Comparison of ENCODE assay signal across 11 mouse cellular contexts in the genomic region with DNA sequence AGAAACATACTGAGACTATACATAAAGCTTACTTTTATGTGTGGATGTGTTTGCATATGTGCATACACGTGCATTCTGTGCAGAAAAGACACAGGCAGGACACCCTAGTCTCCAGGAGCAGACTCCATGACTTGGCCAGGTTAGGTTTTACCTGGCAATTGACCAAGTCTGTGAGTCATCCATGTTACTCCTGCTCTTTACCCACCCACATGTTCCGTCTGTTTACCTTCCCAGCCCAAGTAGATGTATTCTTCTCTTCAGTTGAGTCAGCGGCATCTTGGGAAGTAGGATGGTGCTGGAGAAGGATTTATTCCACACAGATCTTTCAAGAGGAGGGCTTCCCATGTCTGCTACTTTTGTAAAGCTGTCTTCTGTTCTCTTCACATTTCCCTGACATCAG. TPM values are rescaled to one million over a fixed set of nuclear protein-coding genes. Genes with fewer than 3 reads are reported as not detected.
DNase-seq lines count a peak whose midpoint lies in the region; ATAC-seq and TF ChIP-seq lines count a peak whose summit lies in the region.
"Had no signal": no experiment of that assay in that cellular context is flagged by ENCODE, and none has a peak within 500 bp of the region (broad histone marks: within the 10 kb centered on the region; RNA-seq: fewer than 3 reads in every experiment).

No protein-coding gene starts in this region.

- H3K4me2 ChIP-seq in liver, postnatal 0 days (ENCODE audit: low read depth, low read length): no peak overlapping the region
- no peak overlapping the region for H3K4me2 ChIP-seq in forebrain, embryonic 14.5 days (ENCODE audit: low read length)
- H3K4me2 ChIP-seq: liver, embryonic 15.5 days had no signal

- no peak overlapping the region for H3K4me3 ChIP-seq in liver, postnatal 0 days (ENCODE audit: low read depth, low read length)
- no peak overlapping the region for H3K4me3 ChIP-seq in forebrain, embryonic 14.5 days (ENCODE audit: low read depth, low read length)
- H3K4me3 ChIP-seq: gastrocnemius, adult 2 months; liver, embryonic 15.5 days had no signal

- WGBS in liver, postnatal 0 days (ENCODE audit: insufficient replicate concordance): 62% methylated on average over 3 of the region's 3 CpGs
- 83% methylated on average over 3 of the region's 3 CpGs for WGBS in forebrain, embryonic 14.5 days

- DNase-seq in frontal cortex, adult 2 months (ENCODE audit: extremely low spot score in 1 of 2, low spot score in 1 of 2): peak; percentile 63 to 84
- DNase-seq in frontal cortex, postnatal 10 days (ENCODE audit: low spot score in 2 of 2): no peak
- no peak for DNase-seq in liver, postnatal 0 days
- no peak for DNase-seq in liver
- DNase-seq in cerebellum, adult 9-11 months: peak; percentile 65
- DNase-seq in lung, postnatal 25 days (ENCODE audit: low spot score): peak; percentile 44
- no peak for DNase-seq in forebrain, embryonic 14.5 days (ENCODE audit: low spot score)
- DNase-seq in embryo, embryonic 10 days (ENCODE audit: low spot score): no peak
- DNase-seq: gastrocnemius, adult 2 months had no signal

- H3K36me3 ChIP-seq in liver, postnatal 0 days (replicated peaks; ENCODE audit: insufficient read depth, low read length): peaks cover 58% of the 10 kb centered on the region
- peaks cover 94% of the 10 kb centered on the region for H3K36me3 ChIP-seq in forebrain, embryonic 14.5 days (ENCODE audit: control insufficient read depth, insufficient read depth, low read length)

- H3K9me3 ChIP-seq in liver, postnatal 0 days (ENCODE audit: low read length): no peaks in the 10 kb centered on the region
- no peaks in the 10 kb centered on the region for H3K9me3 ChIP-seq in forebrain, embryonic 14.5 days (replicated peaks; ENCODE audit: control insufficient read depth, low read length)
- H3K9me3 ChIP-seq: liver, embryonic 15.5 days had no signal

- TF ChIP-seq EP300 in liver, postnatal 0 days (IDR thresholded peaks at IDR 0.05; ENCODE audit: low read depth): no peak

- H3K27ac ChIP-seq in liver, postnatal 0 days (ENCODE audit: low read depth): no peak overlapping the region
- no peak overlapping the region for H3K27ac ChIP-seq in forebrain, embryonic 14.5 days (ENCODE audit: low read depth, low read length)
- H3K27ac ChIP-seq: liver, embryonic 15.5 days had no signal

- H3K9ac ChIP-seq in liver, postnatal 0 days (replicated peaks): no peak overlapping the region
- no peak overlapping the region for H3K9ac ChIP-seq in forebrain, embryonic 14.5 days (ENCODE audit: low read length)
- H3K9ac ChIP-seq: liver, embryonic 15.5 days had no signal

- no peaks in the 10 kb centered on the region for H3K27me3 ChIP-seq in liver, postnatal 0 days (ENCODE audit: insufficient read depth, low read length)
- H3K27me3 ChIP-seq in forebrain, embryonic 14.5 days (replicated peaks; ENCODE audit: control insufficient read depth, insufficient read depth, low read length): no peaks in the 10 kb centered on the region
- H3K27me3 ChIP-seq: liver, embryonic 15.5 days had no signal

- no peaks in the 10 kb centered on the region for H3K4me1 ChIP-seq in liver, postnatal 0 days (ENCODE audit: insufficient read depth)
- no peaks in the 10 kb centered on the region for H3K4me1 ChIP-seq in forebrain, embryonic 14.5 days (ENCODE audit: control insufficient read depth, insufficient read depth, low read length)

- TF ChIP-seq CTCF in liver, postnatal 0 days (IDR thresholded peaks at IDR 0.05; ENCODE audit: low read depth): no peak

- peak; percentile 78 for ATAC-seq in liver, postnatal 0 days
- ATAC-seq in forebrain, embryonic 14.5 days: no peak
- ATAC-seq: midbrain, embryonic 16.5 days had no signal

RNA-seq across cellular contexts. Expression of a gene that starts 27.2 kb away (rescaled TPM):
- 7.5 and 8.1 TPM in 2 replicates for polyA plus RNA-seq in frontal cortex, adult 2 months (2012; rRNA removed)
- 5.5 and 6.6 TPM in 2 replicates for polyA plus RNA-seq in liver, postnatal 0 days (2015; fragmentation: Nextera tagmentation; extraction: Ambion mirVana)
- 29.2 and 35.3 TPM in 2 replicates for polyA plus RNA-seq in forebrain, embryonic 14.5 days (2014; fragmentation: Nextera tagmentation; extraction: Ambion mirVana)

Comparison
In these comparisons a context has a peak if more than half of its experiments do, and no peak if none do; other contexts are left out.
1. DNase-seq: peak in frontal cortex, adult 2 months (2 of 2), cerebellum, adult 9-11 months (single experiment) and lung, postnatal 25 days (single experiment); none in frontal cortex, postnatal 10 days (0 of 2), liver, postnatal 0 days (single experiment), liver (single experiment), forebrain, embryonic 14.5 days (single experiment) and embryo, embryonic 10 days (single experiment).